Mouse (Mus musculus) embryo, embryonic 10.5 days (tissue): ENCODE data around the gene Wdr24.

Source experiments
- DNase-seq: peaks from one replicate; pipeline ENCODE4 v3.0.0-alpha.2; 2015; ENCODE audit warnings: low spot score

Wdr24 gene

GRCm38 (mm10) chr17:25823452-25823851 is at the start of gene Wdr24:
Gene Wdr24 (plus strand): TSS chr17:25823627.
- DNase-seq: peak; percentile 95

DNA sequence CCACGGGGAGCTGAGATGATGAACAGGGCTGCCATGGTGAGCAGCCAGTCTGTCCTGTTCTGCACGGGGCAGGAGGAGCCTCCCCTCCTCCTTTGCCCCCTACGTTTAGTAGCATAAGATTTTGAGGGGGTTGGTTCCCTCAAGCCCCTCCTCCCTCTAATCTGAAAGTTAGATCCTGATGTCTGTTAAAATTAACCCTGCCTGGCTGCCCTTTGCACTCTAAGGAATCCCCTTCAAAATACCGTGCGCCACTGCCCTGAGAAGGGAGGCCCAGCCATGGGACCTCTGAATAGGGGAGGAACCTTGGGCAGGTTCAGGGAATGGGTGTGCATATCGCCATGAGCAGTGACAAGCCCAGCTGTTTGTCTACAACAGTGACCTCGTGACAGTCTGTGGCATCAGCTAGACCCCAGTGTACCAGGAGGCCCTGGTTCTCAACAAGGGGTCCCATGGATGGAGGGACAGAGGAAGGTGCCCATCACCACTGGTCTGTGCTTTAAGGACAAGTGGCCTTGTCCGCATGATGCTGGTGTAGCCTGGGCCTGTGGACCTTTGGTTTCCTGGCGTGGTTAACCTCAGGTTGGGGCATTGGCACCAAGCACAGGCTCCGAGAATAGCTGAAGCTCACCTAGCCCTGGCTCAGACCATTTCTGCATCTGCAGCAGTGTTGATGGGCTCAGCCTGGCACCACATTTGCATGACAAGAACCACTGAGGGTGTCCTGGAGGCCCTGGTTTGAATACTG is 47.9 kb upstream of the Wdr24 start:
- no peak for DNase-seq

- DNase-seq: no peak
Observed at GRCm38 (mm10) chr17:25777948-25778347, 45.5 kb upstream of the Wdr24 start.

DNA sequence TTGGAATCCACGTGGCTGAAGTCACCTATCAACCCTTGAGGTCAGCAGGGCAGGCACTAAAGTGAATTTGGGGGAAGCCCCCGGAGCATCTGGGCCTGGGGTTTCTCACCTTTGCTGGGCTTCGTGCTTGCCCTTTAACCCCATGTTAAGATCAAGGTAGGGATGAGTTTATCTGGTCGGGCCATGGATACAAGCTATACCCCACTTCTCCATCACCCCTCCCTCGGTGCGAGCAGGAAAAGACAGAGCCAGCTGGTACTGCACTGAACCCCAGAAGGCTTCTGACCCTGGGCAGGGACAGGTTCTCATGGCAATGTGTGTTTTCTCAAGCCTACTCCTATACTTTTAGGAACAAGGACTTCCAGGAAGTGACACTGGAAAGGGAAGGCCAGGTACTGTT is 42.1 kb upstream of the Wdr24 start:
- DNase-seq: no peak

DNA sequence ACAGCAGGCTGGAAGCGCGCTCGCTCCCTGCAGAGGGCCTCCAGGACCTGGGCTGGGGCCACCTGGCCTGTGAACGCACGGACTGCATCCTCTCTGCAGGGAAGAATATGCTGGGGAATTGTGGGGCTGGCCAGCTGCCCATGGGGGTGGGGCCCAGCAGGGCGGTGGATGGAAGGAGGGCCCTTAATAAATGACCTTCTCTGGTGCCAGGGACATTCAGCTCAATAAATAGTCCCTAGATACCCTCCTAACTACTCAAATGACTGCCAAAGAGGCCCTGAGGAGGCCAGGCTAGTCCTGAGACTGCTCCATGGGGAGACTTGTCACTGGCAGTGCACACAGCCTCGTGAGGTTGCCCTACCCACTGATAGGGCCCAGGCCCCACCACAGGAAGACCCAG is 40.3 kb upstream of the Wdr24 start:
- no peak for DNase-seq

- DNase-seq: no peak
Observed at GRCm38 (mm10) chr17:25783861-25784574, 39.4 kb upstream of the Wdr24 start.

DNA sequence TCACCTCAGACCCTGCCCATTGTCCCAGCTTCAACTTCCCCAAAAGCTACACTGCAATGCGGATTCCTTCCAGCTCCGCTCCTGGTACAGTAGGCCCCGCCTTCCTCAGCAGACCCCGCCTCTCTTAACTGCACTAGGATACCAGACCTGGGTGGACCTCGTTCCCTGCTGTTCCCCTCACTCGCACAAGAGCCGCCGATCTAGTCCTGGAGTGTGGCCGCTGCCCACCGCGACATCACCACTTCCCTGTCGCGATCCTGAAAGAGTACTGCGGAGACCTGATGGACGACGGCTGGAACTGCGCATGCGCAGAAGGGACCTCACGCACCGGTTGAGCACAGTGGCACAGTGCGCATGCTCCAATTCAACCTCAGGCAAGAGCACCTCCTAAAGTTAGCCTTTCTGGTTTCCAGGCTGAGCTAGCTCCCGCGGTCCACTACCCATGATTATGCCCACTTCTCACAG is 38.1 kb upstream of the Wdr24 start, which contains the start of gene Haghl:
Gene Haghl, minus strand, starts transcription at position 393 of the 465 bp plus-strand sequence.
- DNase-seq: peak; percentile 98

- no peak for DNase-seq
Observed at GRCm38 (mm10) chr17:25786280-25786679, 37.1 kb upstream of the Wdr24 start, which contains the start of gene Ccdc78. Gene Ccdc78 (plus strand): TSS chr17:25786580.

- DNase-seq: no peak
Observed at GRCm38 (mm10) chr17:25786781-25787504, 36.5 kb upstream of the Wdr24 start.

GRCm38 (mm10) chr17:25791320-25791842 is 32.0 kb upstream of the Wdr24 start:
- no peak for DNase-seq

- peak; percentile 89 for DNase-seq
Observed at GRCm38 (mm10) chr17:25791843-25792527, 31.4 kb upstream of the Wdr24 start.

DNA sequence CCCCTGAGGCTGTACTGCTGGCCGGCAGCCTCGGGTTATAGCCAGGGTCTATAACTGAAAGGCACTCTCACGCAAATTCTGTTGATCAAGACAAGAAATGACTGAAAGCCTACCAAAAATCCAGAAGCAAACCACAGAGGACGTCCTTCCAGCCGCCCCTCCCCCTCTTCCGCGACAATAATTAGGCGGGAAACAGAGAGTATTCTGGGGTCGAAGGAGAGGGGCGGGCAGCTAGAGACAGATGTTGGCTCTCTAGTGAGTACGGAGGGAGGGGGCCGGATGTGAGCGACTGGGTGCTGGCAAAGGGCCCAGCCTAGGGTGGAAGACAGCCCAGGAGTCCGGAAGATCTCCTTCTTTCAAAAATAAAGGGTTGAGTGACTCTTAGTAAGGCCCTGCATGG is 30.8 kb upstream of the Wdr24 start, which contains the start of gene Fam173a:
Gene Fam173a, minus strand, starts transcription at position 287 of the 400 bp plus-strand sequence.
- DNase-seq: peak; percentile 82

- peak; percentile 70 for DNase-seq
Observed at GRCm38 (mm10) chr17:25794197-25794596, 29.2 kb upstream of the Wdr24 start.

DNA sequence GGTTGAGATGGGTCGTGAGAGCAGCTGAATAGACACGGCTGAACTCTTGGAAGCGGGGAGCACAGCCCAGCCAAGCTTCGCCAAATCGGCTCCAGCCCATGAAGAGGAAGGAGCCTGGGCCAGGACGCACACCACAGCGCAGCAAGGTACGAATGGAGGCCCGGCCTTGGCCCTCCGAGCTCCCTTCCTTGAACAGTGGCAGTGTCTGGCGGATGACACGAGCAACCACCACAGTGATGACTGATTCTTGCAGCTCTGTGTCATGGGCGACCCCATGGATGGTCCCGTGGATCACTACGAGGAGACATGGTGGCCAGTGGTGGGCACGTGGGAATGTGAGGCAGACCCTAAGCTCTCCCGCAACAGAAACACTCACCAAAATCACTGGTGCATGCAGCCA is 28.4 kb upstream of the Wdr24 start:
- DNase-seq: no peak

- DNase-seq: peak; percentile 97
Observed at GRCm38 (mm10) chr17:25795609-25796092, 27.8 kb upstream of the Wdr24 start, which contains the start of gene AC134908.4. Gene AC134908.4 (minus strand): TSS chr17:25795659.

GRCm38 (mm10) chr17:25796211-25796771 is 27.1 kb upstream of the Wdr24 start:
- DNase-seq: no peak

- DNase-seq: peak; percentile 97
Observed at GRCm38 (mm10) chr17:25796951-25797369, 26.5 kb upstream of the Wdr24 start, which contains the start of gene Metrn. Gene Metrn (minus strand): TSS chr17:25797136.

- peak; percentile 93 for DNase-seq
Observed at GRCm38 (mm10) chr17:25801029-25801428, 22.4 kb upstream of the Wdr24 start.

DNA sequence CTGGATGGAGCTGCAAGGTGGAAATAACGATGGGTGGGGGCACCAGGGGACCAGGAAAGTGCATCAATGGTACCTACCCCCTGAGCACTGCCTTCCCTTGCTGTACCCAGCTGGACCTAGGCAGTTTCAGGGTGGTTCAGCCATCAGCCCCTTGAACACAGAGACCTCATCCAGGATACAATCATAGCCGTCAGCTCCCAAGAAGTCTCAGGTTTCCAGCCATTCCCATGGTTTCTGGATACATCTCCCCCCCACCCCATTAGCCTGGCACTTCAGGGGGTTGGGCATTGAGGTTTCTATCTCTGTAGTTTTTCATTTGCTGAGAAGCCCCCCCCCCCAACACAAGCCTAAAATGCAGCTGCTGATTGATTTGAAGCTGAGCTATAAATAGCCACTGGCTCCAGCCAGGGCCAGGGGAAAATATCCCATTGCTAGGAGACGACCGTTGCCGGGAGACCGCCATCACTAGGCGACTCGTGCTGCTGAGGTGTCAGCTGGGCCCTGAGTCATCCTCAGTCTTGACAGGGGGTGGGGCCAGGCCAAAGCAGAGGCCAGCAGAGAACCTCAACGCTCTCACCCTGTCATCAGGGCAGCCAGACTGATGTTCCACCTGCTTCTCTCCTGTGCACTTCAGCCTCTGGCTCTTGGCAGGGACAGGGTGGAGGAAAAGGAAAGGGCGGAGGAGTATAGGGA is 20.5 kb upstream of the Wdr24 start:
- peak; percentile 89 for DNase-seq

DNA sequence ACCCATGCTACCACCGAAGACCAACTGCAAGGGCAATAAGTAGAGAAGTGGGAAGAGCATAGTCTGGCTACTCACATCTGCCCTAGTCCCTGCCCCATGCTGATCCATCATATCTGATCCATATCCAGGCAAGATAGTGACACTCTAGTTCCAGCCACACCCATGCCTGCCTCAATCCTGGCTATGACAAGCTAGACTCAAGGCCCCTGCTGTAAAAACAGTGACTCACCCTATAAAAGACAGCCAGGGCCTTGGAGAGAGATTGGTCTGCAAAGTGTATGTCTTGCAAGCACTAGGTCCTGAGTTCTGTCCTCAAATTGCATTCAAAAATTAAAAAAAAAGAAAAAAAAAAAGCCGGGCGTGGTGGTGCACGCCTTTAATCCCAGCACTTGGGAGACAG is 16.9 kb upstream of the Wdr24 start:
- DNase-seq: no peak
